Mouse (Mus musculus) olfactory bulb, adult 2 months (tissue): ENCODE measurements at regions not wholly inside any gene's neighbourhood (a gene's known extent, or its start where the extent isn't known, plus 50 kb on each side); places are given as distances from the start of the nearest gene placed in this dataset.

Source experiments
- CTCF ChIP-seq: fragments of 200-500 bp; IDR thresholded peaks from 2 replicates; pipeline ENCODE4 v1.5.1; 2012; ENCODE audit warnings: low read depth, mild to moderate bottlenecking, low read length, moderate library complexity; ENCODE audit not compliant: insufficient read depth
- POLR2A ChIP-seq: fragments of 200-500 bp; IDR thresholded peaks from 2 replicates; pipeline ENCODE4 v1.6.1; 2012; ENCODE audit warnings: mild to moderate bottlenecking, low read depth, low read length, moderate library complexity; ENCODE audit not compliant: insufficient read depth

DNA sequence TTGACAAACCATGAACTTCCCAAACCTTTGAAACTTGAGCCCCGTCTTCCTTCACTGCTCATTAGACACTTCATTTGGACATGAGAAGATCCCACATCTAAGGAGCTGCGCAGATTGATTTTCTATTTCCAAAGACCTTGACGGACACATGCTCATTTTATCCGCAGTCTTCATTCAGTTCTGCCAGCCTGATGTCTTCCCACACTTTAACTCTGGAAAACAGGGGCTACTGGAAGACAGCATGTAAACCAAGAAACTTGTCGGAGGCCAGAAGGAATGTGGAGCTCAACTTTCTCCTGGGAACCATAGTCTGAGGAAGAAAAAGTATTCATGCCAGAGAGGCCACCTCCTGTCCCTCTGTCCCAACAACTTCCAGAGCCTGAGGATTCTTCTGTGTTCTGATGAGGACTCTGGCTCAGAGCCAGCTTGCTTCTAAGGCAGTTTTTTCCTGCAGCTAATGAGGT, 161.8 kb downstream of the Gm19410 start:
- TF ChIP-seq CTCF (no peak), POLR2A (no peak)
